Mouse (Mus musculus) hindbrain, embryonic 10.5 days (tissue): ENCODE data around the gene Gnas. TPM values are rescaled to one million over a fixed set of nuclear protein-coding genes. Genes with fewer than 3 reads are reported as not detected.
"Not testable (repeated sequence)": the region's sequence is repeated elsewhere in the genome, so short reads cannot be mapped to it uniquely, and the experiment has no call there.

Experiments
- DNase-seq: peaks from one replicate; pipeline ENCODE4 v3.0.0-alpha.2; 2017; ENCODE audit warnings: low spot score
- H3K27ac ChIP-seq: fragments of 300-500 bp; sonication (generic); 2 replicates; pipeline ENCODE4 v1.5.1; 2016; ENCODE audit warnings: mild to moderate bottlenecking, moderate library complexity
- H3K27me3 ChIP-seq: fragments of 300-500 bp; sonication (generic); 2 replicates; pipeline ENCODE4 v1.6.1; 2016; ENCODE audit warnings: mild to moderate bottlenecking; ENCODE audit not compliant: poor library complexity, insufficient read depth, severe bottlenecking
- H3K36me3 ChIP-seq: fragments of 300-500 bp; sonication (generic); 2 replicates; pipeline ENCODE4 v1.6.1; 2016; ENCODE audit warnings: mild to moderate bottlenecking, moderate library complexity
- H3K4me1 ChIP-seq: fragments of 300-500 bp; sonication (generic); replicated peaks from 2 replicates; pipeline ENCODE4 v1.6.1; 2016; ENCODE audit warnings: mild to moderate bottlenecking
- H3K4me3 ChIP-seq: fragments of 300-500 bp; sonication (generic); 2 replicates; pipeline ENCODE4 v1.5.1; 2016; ENCODE audit warnings: mild to moderate bottlenecking, moderate library complexity
- H3K9me3 ChIP-seq: fragments of 300-500 bp; sonication (generic); 2 replicates; pipeline ENCODE4 v1.6.1; 2016; ENCODE audit warnings: mild to moderate bottlenecking, moderate library complexity
- WGBS: fragments of 180-500 bp; shearing (Covaris S2); methylation state at CpG from one replicate; pipeline ENCODE4 v1.1.7; 2016; 5-methylcytosine and 5-hydroxymethylcytosine counted together
- polyA plus RNA-seq: library from polyadenylated mRNA; unstranded; fragments of >200 nt; fragmentation: Nextera tagmentation; extraction: Ambion mirVana; gene quantifications from 2 replicates; pipeline ENCODE4 v1.2.1, GENCODE M21; 2016

Gnas gene
- polyA plus RNA-seq, 1 experiment from 2014 or later = 1,270 TPM

DNA sequence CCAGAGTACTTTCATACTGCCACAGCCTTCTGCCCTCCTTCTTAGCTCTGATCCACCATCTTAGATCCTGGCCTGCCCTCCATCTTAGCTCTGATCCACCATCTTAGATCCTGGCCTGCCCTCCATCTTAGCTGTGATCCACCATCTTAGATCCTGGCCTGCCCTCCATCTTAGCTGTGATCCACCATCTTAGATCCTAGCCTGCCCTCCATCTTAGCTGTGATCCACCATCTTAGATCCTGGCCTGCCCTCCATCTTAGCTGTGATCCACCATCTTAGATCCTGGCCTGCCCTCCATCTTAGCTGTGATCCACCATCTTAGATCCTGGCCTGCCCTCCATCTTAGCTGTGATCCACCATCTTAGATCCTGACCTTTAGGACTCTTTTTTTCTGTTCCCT is 31.3 kb downstream of the Gnas start:
- H3K27me3 ChIP-seq, H3K9me3 ChIP-seq, H3K36me3 ChIP-seq, H3K4me3 ChIP-seq, DNase-seq, H3K27ac ChIP-seq: not testable (repeated sequence)
- H3K4me1 ChIP-seq = peaks cover 32% of the 10 kb centered on the region

DNA sequence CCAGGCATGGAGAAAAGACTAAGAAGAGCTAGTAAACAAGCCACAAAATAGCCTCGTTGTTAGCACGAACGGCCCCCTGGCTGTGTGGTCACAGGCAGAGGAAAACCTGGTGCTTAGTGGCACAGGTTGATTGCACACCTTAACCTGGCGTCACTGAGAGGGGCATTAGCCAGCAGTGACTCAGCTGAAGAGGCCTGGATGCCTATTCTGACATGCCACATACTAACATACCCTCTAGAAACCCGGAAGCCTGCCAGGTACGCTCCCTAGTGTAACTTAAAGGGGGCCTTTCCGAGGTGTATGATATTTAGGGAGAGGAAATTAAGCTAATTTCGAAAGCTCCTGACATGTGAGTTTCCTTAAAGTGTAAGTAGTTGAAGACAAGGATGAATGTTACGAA is 32.5 kb downstream of the Gnas start:
- no peak overlapping the region; the same call in 1 of the 2 replicates for H3K27ac ChIP-seq
- WGBS = 93% methylated on average over 9 of the region's 9 CpGs
- no peaks in the 10 kb centered on the region for H3K27me3 ChIP-seq
- DNase-seq = no peak
- H3K9me3 ChIP-seq = no peaks in the 10 kb centered on the region
- H3K4me1 ChIP-seq = peaks cover 22% of the 10 kb centered on the region
- no peak overlapping the region for H3K4me3 ChIP-seq
- no peaks in the 10 kb centered on the region for H3K36me3 ChIP-seq

DNA sequence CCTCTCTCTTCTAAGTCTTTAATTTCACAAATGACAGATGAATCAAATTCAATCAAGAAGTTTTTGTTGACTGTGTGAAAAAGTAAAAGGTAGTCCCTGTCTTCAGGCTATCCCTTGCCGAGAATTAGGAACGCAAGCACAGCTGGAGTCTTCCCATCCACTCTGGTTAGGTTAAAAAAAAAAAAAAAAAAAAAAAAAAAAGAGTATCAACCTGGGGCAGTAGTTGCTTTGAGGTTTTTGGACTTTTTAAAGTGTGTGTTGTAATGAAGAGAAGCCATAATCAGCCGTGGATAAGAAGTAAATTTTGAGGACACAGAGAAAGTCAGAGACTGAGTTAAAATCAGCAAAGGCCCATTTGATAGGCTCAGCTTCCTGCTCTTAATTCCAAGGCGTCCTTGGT is 41.9 kb downstream of the Gnas start:
- Histone ChIP-seq H3K27ac (no peak overlapping the region), H3K4me3 (peak overlapping the region; percentile 98; the same call in 1 of the 2 replicates), H3K27me3 (0 out of 2 replicates have a peak, but pooled peaks cover 6% of the 10 kb centered on the region), H3K4me1 (peaks cover 28% of the 10 kb centered on the region), H3K9me3 (peaks cover 13% of the 10 kb centered on the region), H3K36me3 (peaks cover 13% of the 10 kb centered on the region; the same call in 1 of the 2 replicates)
- no peak for DNase-seq
- 44% methylated on average over 4 of the region's 4 CpGs for WGBS

DNA sequence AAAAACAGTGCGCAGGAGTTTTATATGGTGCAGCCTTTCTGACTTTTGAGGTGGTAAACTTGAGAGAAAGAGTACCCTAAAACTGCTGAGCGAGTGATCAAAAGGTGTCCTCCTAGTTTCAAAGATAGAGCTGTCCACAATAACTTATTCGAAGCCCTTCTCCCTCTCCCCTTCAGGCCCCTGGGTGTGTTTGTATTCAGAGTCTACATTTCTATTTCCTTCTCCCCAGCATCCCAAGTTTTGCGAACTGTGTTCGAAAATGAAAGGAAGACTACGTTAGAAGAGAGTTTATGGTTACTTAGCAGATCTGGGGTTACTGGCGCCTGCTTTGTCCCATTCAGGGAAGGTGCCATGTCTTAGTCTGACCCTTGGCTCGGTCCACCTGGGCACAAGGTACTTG is 42.4 kb downstream of the Gnas start:
- no peak for DNase-seq
- Histone ChIP-seq H3K4me3 (peak overlapping the region; percentile 98), H3K4me1 (peaks cover 29% of the 10 kb centered on the region), H3K27me3 (0 out of 2 replicates have a peak, but pooled peaks cover 6% of the 10 kb centered on the region), H3K9me3 (peaks cover 13% of the 10 kb centered on the region), H3K36me3 (peaks cover 13% of the 10 kb centered on the region; the same call in 1 of the 2 replicates), H3K27ac (peak overlapping the region; percentile 82; the same call in 1 of the 2 replicates)
- 60% methylated on average over 8 of the region's 8 CpGs for WGBS

DNA sequence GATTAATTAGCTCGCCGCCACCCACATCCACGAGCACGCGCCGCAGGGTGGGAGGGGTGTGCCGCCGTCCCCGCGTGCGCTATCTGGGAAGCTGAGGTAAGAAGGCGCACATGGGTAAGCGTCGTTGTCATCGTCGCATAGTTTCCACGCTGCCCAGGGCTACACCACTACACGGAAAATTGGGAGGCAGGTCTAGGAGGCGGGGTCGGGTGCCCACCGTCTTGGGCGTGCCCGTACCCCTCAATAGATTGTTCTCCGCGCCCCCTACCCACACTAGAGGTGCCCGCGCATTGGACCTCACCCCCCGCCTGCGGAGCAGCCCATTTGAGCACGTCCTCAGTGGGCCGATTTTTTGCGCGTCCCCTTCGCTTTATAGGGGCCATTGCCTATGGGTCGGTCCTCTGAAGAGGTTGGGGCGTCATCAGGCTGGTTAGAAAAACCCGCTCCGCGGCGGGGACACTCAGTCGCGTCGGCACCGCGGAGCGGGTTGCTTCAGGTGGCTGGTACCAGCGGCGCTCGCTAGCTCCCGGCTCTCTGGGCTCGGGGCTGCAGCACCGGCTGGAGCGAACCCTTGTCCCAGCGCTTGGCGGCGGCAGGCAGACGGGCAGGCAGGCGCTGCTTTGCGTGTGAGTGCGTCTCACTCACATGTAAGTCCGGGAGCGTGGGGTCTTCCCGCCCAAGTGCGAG is 43.3 kb downstream of the Gnas start:
- 0 out of 2 replicates have a peak, but pooled peaks cover 6% of the 10 kb centered on the region for H3K27me3 ChIP-seq
- WGBS = 49% methylated on average over 64 of the region's 64 CpGs
- H3K4me3 ChIP-seq = peak overlapping the region; percentile 98
- H3K36me3 ChIP-seq = peaks cover 13% of the 10 kb centered on the region; the same call in 1 of the 2 replicates
- peak overlapping the region; percentile 82 for H3K27ac ChIP-seq
- H3K4me1 ChIP-seq = peaks cover 38% of the 10 kb centered on the region
- peaks cover 13% of the 10 kb centered on the region for H3K9me3 ChIP-seq
- DNase-seq = peak; percentile 78

DNA sequence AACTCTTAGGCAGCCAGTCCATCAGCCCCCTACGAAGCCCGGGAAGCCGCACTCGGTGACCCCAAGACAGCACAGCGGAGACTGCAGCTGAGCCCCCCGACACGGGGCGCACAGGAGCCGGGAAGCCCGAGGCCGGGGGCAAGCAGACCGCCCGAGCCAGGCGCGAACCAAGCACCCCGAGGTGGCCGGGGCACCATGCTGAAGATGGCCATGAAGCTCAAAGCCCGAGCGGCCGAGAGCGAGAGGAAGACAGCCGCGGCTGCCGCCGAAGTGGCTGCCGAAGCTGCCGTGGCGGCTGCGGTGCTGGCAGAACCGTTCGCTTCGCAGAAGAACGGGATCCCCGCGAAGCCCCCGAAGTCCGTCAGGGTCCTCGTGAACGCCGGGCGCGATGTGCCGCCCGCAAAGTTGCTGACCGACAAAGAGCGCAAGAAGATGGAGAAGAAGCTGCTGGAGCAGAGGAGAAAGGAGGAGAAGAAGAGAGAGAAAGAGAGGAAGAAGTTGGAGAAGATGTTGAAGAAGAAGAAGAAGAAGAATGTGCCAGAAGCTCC is 44.3 kb downstream of the Gnas start:
- WGBS = 52% methylated on average over 46 of the region's 46 CpGs
- DNase-seq = peak; percentile 35
- peaks cover 13% of the 10 kb centered on the region for H3K9me3 ChIP-seq
- H3K4me3 ChIP-seq = peak overlapping the region; percentile 98
- peaks cover 48% of the 10 kb centered on the region for H3K4me1 ChIP-seq
- peaks cover 13% of the 10 kb centered on the region; the same call in 1 of the 2 replicates for H3K36me3 ChIP-seq
- H3K27me3 ChIP-seq = 0 out of 2 replicates have a peak, but pooled peaks cover 6% of the 10 kb centered on the region
- H3K27ac ChIP-seq = peak overlapping the region; percentile 100

DNA sequence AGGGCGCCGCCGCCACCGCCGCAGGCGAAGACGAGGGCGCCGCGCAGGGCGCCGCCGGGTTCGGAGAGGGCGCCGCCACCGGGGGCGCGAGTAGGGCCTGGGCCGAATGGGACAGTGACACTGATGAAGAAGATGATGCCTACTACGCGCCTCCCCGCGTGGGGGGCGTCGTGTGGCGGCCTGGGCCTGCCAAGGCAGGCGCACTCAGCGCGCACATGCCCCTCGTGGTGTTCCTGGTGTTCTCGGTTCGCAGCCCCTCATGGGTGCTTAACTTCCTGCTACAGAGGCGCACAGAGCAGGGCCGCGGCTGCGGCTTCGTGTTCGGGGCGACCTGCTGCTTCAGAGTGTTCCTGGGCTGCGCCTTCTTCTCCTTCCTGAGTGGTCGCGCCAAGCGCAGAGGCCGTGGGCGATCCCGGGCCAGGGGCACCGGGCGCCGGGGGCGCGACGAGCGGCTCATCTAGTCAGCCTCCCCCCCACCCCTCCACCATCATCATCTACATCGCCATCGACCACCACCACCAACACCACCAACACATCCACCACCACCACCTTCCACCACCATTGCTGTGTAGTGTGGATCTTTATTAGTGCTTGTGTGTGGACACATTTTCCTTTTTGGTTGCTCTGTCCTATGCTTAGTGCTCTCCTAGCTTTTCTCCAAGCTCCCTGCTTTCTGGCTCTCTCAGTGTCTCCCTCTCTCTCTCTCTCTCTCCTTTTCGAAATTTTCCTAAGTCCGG is 45.0 kb downstream of the Gnas start:
- peak; percentile 54 for DNase-seq
- peak overlapping the region; percentile 100 for H3K27ac ChIP-seq
- 41% methylated on average over 58 of the region's 58 CpGs for WGBS
- 0 out of 2 replicates have a peak, but pooled peaks cover 6% of the 10 kb centered on the region for H3K27me3 ChIP-seq
- peaks cover 12% of the 10 kb centered on the region; the same call in 1 of the 2 replicates for H3K36me3 ChIP-seq
- H3K4me1 ChIP-seq = peaks cover 55% of the 10 kb centered on the region
- peak overlapping the region; percentile 98 for H3K4me3 ChIP-seq
- peaks cover 13% of the 10 kb centered on the region for H3K9me3 ChIP-seq

DNA sequence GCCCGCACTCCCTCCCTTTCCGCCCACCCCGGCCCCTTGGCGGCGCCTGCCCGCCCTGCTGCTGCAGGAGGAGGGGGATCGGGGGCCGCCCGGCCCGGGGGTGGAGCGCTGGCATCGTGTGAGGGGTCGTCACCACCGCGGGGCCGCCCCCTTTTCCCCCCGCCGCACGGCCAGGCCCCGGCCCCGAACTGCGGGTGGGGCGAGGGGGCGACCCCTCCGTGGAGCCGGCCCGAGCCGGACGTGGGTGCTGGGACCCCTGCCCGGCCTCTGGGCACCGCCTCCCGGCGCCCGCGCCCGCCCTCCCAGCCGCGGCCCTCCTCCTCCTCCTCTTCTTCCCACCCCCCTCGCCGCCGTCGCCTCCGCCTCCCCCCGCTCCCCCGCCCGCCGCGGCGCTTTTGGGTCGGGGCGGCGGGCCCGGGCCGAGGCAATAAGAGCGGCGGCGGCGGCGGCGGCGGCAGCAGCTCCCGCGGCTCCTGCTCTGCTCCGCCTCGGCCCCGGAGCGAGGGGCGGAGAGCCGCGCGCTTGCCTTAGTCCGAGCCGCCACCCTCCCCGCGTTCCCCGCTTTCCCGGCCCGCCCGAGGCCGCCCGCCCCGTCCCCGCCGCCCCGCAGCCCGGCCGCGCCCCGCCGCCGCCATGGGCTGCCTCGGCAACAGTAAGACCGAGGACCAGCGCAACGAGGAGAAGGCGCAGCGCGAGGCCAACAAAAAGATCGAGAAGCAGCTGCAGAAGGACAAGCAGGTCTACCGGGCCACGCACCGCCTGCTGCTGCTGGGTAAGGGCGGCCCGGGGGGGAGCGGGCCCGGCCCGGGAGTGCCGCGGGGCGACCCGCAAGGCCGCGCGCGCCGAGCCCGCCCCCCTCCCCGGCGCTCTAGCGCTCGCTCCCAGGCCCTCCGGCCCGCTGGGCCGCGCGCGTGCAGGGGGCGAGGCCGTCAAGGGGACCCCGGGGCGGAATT is 45.8 kb downstream of the Gnas start:
- WGBS = under 1% methylated on average over 105 of the region's 131 CpGs

DNA sequence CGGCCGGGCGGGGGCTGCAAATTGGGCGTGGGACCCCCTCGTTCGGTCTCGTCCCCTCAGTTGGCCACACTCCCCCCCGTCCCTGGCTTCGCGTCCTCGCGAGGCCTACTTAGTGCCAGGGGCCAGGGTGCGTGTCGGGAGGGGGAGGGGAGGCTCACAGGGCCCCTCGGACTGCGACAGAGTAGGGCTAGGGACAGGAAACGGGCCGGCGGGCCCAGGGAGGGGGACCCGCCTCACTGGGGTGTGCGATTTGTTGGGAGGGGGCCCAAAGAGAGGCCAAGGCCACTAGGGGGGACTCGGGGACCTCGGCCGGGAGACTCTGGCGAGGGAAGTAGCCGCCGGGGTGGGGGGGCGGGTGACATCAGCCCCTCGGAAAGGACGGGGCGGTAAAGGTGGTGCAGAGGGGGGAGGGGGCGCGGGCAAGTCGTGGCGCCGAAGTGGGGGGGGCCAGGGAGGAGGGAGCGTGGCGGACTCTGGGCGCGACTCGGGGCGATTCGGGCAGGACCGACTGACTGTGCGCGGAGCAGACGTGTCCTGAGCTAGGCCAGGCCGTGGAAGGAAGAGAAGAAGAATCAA is 46.6 kb downstream of the Gnas start:
- WGBS = under 1% methylated on average over 47 of the region's 48 CpGs

More for the DNA sequence above, 45.8 kb downstream of the Gnas start:
- peaks cover 21% of the 10 kb centered on the region for H3K36me3 ChIP-seq
- H3K4me1 ChIP-seq = peaks cover 63% of the 10 kb centered on the region
- DNase-seq = peak; percentile 91
- H3K27me3 ChIP-seq = 0 out of 2 replicates have a peak, but pooled peaks cover 6% of the 10 kb centered on the region
- peaks cover 13% of the 10 kb centered on the region for H3K9me3 ChIP-seq
- H3K4me3 ChIP-seq = peak overlapping the region; percentile 98
- H3K27ac ChIP-seq = peak overlapping the region; percentile 100

DNA sequence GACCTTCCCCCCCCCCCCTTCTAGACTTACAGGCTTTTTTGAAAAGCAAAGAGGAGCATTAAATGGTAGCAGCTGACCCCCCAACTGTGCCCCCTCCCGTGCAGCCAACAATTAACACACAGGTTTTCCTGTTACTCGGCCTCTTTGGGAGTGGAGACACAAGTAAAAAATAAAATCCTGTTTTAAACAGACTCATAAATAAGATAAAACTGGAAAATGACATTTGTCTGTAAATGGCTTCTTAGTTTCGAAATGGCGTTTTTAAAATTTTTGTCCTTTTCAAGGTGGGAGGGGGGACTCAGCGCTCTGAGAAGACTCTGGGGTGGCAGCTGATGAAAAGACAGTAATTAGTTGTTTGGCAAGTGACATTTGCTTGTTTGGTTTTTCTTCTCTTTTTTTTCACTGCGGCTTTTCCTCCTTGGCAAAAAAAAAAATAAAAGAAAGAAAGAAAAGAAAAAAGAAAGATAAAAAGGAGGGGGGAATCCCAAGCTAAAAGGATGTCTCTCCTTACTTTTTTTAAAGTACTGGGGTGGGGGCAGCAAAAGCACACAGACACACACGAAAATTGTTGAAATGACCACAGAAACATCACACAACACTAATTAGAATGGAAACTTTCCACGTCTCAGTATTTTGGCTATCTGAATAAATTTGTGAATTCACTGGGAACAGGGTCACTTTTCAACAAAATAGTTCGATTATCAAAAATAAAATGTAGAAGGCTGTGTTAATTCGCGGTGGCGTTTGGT is 47.3 kb downstream of the Gnas start:
- H3K36me3 ChIP-seq = peaks cover 31% of the 10 kb centered on the region
- peaks cover 13% of the 10 kb centered on the region for H3K9me3 ChIP-seq
- peaks cover 74% of the 10 kb centered on the region for H3K4me1 ChIP-seq
- WGBS = 26% methylated on average over 12 of the region's 12 CpGs
- H3K27me3 ChIP-seq = 0 out of 2 replicates have a peak, but pooled peaks cover 5% of the 10 kb centered on the region
- peak overlapping the region; percentile 98 for H3K4me3 ChIP-seq
- no peak for DNase-seq
- peak overlapping the region; percentile 100 for H3K27ac ChIP-seq

More for the DNA sequence above, 46.6 kb downstream of the Gnas start:
- Histone ChIP-seq H3K4me3 (peak overlapping the region; percentile 98), H3K36me3 (peaks cover 28% of the 10 kb centered on the region), H3K27me3 (0 out of 2 replicates have a peak, but pooled peaks cover 6% of the 10 kb centered on the region), H3K9me3 (peaks cover 13% of the 10 kb centered on the region), H3K4me1 (peaks cover 71% of the 10 kb centered on the region), H3K27ac (peak overlapping the region; percentile 100)
- DNase-seq = peak; percentile 83

DNA sequence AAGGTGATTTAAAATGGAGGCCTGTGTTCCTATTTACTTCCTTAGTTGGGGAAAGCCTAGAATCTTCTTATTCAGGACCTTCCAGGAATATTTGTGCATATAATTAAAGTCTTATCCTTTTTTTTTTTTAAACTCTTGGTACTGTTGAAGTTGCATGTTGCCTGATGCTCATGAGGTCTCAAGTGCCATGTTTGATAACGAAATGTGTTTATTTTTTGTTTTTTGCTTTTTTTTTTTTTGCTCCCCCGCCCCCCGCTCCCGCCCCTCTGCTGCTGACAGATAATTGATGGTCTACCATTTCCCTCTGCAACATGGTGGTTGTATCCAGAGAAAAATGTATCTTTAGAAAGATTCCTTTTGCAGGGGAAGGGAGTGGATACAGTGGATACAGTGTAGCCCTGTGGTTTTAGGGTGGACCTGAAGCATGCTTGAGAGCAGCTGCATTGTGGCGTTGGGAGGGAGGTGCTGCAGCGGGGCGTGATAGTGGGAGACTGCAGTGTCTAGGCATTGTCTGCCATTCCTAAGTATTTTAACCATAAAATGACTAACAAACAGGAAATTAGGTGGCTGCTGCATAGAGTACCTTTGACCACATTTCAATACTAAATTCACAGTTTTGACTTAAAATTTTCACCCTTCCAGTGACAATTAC is 49.2 kb downstream of the Gnas start:
- no peak overlapping the region for H3K27ac ChIP-seq
- peaks cover 69% of the 10 kb centered on the region for H3K4me1 ChIP-seq
- peak overlapping the region; percentile 98 for H3K4me3 ChIP-seq
- H3K36me3 ChIP-seq = peaks cover 39% of the 10 kb centered on the region
- H3K9me3 ChIP-seq = no peaks in the 10 kb centered on the region
- DNase-seq = no peak
- H3K27me3 ChIP-seq = 0 out of 2 replicates have a peak, but pooled peaks cover 2% of the 10 kb centered on the region
- 69% methylated on average over 7 of the region's 7 CpGs for WGBS
